Comparison of ENCODE assay signal across 8 mouse cellular contexts in the genomic region with DNA sequence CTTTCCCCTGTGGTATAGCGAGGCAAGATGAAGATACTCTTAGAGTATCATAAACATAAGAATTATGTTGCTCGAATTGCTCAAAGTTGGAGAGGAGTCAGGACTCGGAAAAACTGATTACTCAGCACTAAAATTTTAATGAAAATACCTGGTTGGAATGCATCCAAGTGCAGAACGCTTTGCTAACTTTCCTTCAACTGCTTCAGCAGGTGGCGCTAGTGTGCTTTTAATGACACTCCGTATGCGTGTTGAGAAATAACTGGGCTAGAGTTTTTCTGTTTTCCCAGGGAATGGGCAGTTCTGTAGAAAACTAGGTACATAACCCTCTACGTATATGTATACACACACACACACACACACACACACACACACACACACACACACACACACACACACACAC.
DNase-seq lines count a peak whose midpoint lies in the region; ATAC-seq lines count a peak whose summit lies in the region.

No protein-coding gene starts in this region.

- no peak overlapping the region for H3K4me3 ChIP-seq in embryonic facial prominence, embryonic 11.5 days (ENCODE audit: low read depth, low read length)
- no peak overlapping the region for H3K4me3 ChIP-seq in hindbrain, embryonic 14.5 days (replicated peaks; ENCODE audit: low read length)

- H3K9ac ChIP-seq in embryonic facial prominence, embryonic 11.5 days (replicated peaks; ENCODE audit: low read length) = no peak overlapping the region
- no peak overlapping the region for H3K9ac ChIP-seq in hindbrain, embryonic 14.5 days

- no peak; the same call in 1 of the 2 replicates for ATAC-seq in embryonic facial prominence, embryonic 11.5 days (replicated peaks; ENCODE audit: insufficient number of reproducible peaks, low FRiP score, low TSS enrichment, low read depth)
- peak; percentile 76; the same call in 1 of the 2 replicates for ATAC-seq in hindbrain, embryonic 14.5 days (ENCODE audit: low FRiP score)

- peak; percentile 56 for DNase-seq in gastrocnemius, postnatal 10 days
- DNase-seq in gastrocnemius, postnatal 25 days = no peak
- DNase-seq in adrenal gland, postnatal 10 days = peak; percentile 73
- peak; percentile 85 for DNase-seq in embryonic facial prominence, embryonic 11.5 days (ENCODE audit: low spot score)
- DNase-seq in hindbrain, embryonic 14.5 days (ENCODE audit: low spot score) = peak; percentile 91
- peak; percentile 13 for DNase-seq in layer of hippocampus, adult 9-11 months
- DNase-seq in lung, postnatal 4 days = peak; percentile 20 to 51
- DNase-seq in right cerebral cortex, postnatal 4 days = peak; percentile 86

- no peaks in the 10 kb centered on the region for H3K9me3 ChIP-seq in embryonic facial prominence, embryonic 11.5 days (replicated peaks; ENCODE audit: control insufficient read depth, low read length)
- H3K9me3 ChIP-seq in hindbrain, embryonic 14.5 days (ENCODE audit: control insufficient read depth, low read length) = no peaks in the 10 kb centered on the region

- H3K4me2 ChIP-seq in embryonic facial prominence, embryonic 11.5 days (ENCODE audit: low read depth, low read length) = no peak overlapping the region
- no peak overlapping the region for H3K4me2 ChIP-seq in hindbrain, embryonic 14.5 days (replicated peaks)

- H3K4me1 ChIP-seq in embryonic facial prominence, embryonic 11.5 days (ENCODE audit: control insufficient read depth, insufficient read depth, low read length) = no peaks in the 10 kb centered on the region
- no peaks in the 10 kb centered on the region for H3K4me1 ChIP-seq in hindbrain, embryonic 14.5 days (replicated peaks; ENCODE audit: control insufficient read depth, insufficient read depth, low read length)

- 19% methylated on average over 8 of the region's 8 CpGs for WGBS in embryonic facial prominence, embryonic 11.5 days
- 19% methylated on average over 8 of the region's 8 CpGs for WGBS in hindbrain, embryonic 14.5 days

- no peaks in the 10 kb centered on the region for H3K27me3 ChIP-seq in embryonic facial prominence, embryonic 11.5 days (ENCODE audit: control insufficient read depth, insufficient read depth, low read length)
- no peaks in the 10 kb centered on the region for H3K27me3 ChIP-seq in hindbrain, embryonic 14.5 days (ENCODE audit: control insufficient read depth, insufficient read depth, low read length)

- H3K36me3 ChIP-seq in embryonic facial prominence, embryonic 11.5 days (replicated peaks; ENCODE audit: control insufficient read depth, insufficient read depth, low read depth, low read length) = no peaks in the 10 kb centered on the region
- no peaks in the 10 kb centered on the region for H3K36me3 ChIP-seq in hindbrain, embryonic 14.5 days (replicated peaks; ENCODE audit: control insufficient read depth, insufficient read depth)

- no peak overlapping the region for H3K27ac ChIP-seq in embryonic facial prominence, embryonic 11.5 days (replicated peaks; ENCODE audit: low read depth, low read length)
- H3K27ac ChIP-seq in hindbrain, embryonic 14.5 days = no peak overlapping the region
